Mouse (Mus musculus) ES-E14 (cell line): Measurements from ENCODE around the gene Naa38. TPM values are rescaled to one million over a fixed set of nuclear protein-coding genes. Genes with fewer than 3 reads are reported as not detected.

Experiments
- DNase-seq: peaks from one replicate; pipeline ENCODE4 v3.0.0-alpha.2; 2013; ENCODE audit warnings: low read depth, low spot score
- H3K27ac ChIP-seq: 2 replicates; pipeline ENCODE4 v1.5.1; 2012; ENCODE audit warnings: low read depth, mild to moderate bottlenecking, low read length, moderate library complexity, mixed read lengths; ENCODE audit not compliant: poor library complexity, insufficient read depth, severe bottlenecking
- H3K36me3 ChIP-seq: 2 replicates; pipeline ENCODE4 v1.6.1; 2012; ENCODE audit warnings: mild to moderate bottlenecking, low read length, moderate library complexity, mixed read lengths; ENCODE audit not compliant: control insufficient read depth, poor library complexity, insufficient read depth, severe bottlenecking
- H3K4me1 ChIP-seq, 2 experiments: fragments of 150-350 bp in 1 of 2; sonication (generic) in 1 of 2; 2 replicates each; pipeline ENCODE4 v1.6.1; 2012; ENCODE audit warnings: low read length in 2 of 2, mild to moderate bottlenecking in 1 of 2, mixed read lengths in 1 of 2; ENCODE audit not compliant: control insufficient read depth in 2 of 2, insufficient read depth in 2 of 2, poor library complexity in 1 of 2
- H3K4me3 ChIP-seq, 2 experiments: fragments of 150-350 bp in 1 of 2; sonication (generic) in 1 of 2; 2 replicates each; pipeline ENCODE4 v1.5.1; 2012; ENCODE audit warnings: low read length in 2 of 2, low read depth in 1 of 2, mild to moderate bottlenecking in 1 of 2, mixed read lengths in 1 of 2; ENCODE audit not compliant: insufficient read depth in 1 of 2, poor library complexity in 1 of 2, severe bottlenecking in 1 of 2
- H3K9ac ChIP-seq: 2 replicates; pipeline ENCODE4 v1.6.1; 2012; ENCODE audit warnings: low read depth, mild to moderate bottlenecking, low read length, mixed read lengths; ENCODE audit not compliant: poor library complexity, insufficient read depth, severe bottlenecking
- H3K9me3 ChIP-seq: fragments of 150-350 bp; sonication (generic); 2 replicates; pipeline ENCODE4 v1.6.1; 2012; ENCODE audit warnings: low read depth, mild to moderate bottlenecking, low read length; ENCODE audit not compliant: control insufficient read depth, insufficient read depth
- CHD2 ChIP-seq: IDR thresholded peaks from 2 replicates; pipeline ENCODE4 v1.6.1; 2014; ENCODE audit warnings: mild to moderate bottlenecking, low read depth, low read length, inconsistent platforms
- HCFC1 ChIP-seq: IDR thresholded peaks from 2 replicates; pipeline ENCODE4 v1.6.1; 2012; ENCODE audit warnings: low read length, inconsistent platforms, borderline replicate concordance; ENCODE audit not compliant: insufficient read depth
- MAFK ChIP-seq: IDR thresholded peaks from 2 replicates; pipeline ENCODE4 v1.6.1; 2014; ENCODE audit warnings: mild to moderate bottlenecking, low read depth, low read length, inconsistent platforms; ENCODE audit not compliant: insufficient read depth
- ZC3H11A ChIP-seq: IDR thresholded peaks from 2 replicates; pipeline ENCODE4 v1.6.1; 2012; ENCODE audit warnings: low read depth, mild to moderate bottlenecking, inconsistent platforms, low read length, borderline replicate concordance
- ZNF384 ChIP-seq: IDR thresholded peaks from 2 replicates; pipeline ENCODE4 v1.6.1; 2012; ENCODE audit warnings: low read depth, low read length, inconsistent platforms
- in situ Hi-C, 2 experiments: fragments of 600-800 bp; cut with MboI; formaldehyde crosslinking; loops; one replicate each; pipeline ENCODE4 v1.15.1; 2025; ENCODE audit warnings: low sequenced_read_pairs in 2 of 2, inconsistent platforms in 1 of 2; ENCODE audit not compliant: unreplicated experiment in 2 of 2
- total RNA-seq: library from RNA; depleted of rRNA; stranded (reverse); fragments of 300-350 nt; gene quantifications from 2 replicates; pipeline ENCODE4 v1.2.3, GENCODE M21; 2012; rRNA removed

Gene Naa38
- total RNA-seq, 1 experiment = 202 TPM

DNA sequence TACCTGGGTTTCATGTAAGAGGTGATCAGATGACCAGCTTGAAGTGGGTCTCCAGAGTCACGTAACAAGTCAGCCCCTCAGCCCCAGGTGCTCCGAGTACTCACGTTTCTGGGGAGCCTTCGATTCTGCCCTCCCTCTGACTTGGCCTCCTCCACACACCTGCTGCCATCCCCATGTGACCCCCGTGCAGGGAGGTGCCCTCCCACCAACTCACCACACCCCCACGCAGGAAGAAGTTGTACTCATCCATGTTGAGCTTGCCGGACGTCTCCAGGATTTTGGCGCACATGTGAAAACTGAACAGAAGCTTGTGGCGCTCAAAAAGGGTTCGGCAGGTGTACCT is 37.3 kb downstream of the Naa38 start:
- no peaks in the 10 kb centered on the region for H3K36me3 ChIP-seq
- no peak overlapping the region for H3K9ac ChIP-seq
- H3K27ac ChIP-seq = no peak overlapping the region
- no peak for TF ChIP-seq ZC3H11A
- TF ChIP-seq ZNF384 = no peak
- no peak for TF ChIP-seq HCFC1
- no peak for TF ChIP-seq MAFK
- no peak for DNase-seq
- H3K4me1 ChIP-seq = peaks cover 0 to 11% of the 10 kb centered on the region in 2 experiments; a peak in 2 of 4 replicates
- no peak overlapping the region for H3K4me3 ChIP-seq
- H3K9me3 ChIP-seq = no peaks in the 10 kb centered on the region
- in situ Hi-C loops = no loop called here

DNA sequence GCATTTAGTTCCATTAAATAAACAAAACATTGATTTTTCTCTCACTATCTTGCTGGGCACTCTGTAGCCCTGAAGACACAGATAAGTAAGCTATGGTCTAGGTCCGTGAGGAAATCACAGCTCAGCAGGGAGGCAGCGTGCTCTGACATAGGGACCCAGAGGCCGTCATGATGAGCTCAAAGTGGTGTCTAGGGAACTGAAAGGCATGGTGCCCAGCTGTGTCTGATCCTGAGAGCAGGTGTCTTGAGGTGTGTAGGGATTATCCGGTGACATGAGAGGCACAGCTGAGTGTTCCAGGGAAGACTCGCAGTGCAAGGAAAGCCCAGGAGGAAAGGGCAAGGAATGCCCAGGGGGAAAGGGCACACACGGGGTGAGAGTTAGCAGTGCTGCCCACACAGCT is 37.9 kb downstream of the Naa38 start:
- Histone ChIP-seq H3K36me3 (no peaks in the 10 kb centered on the region), H3K4me1 (peaks cover 0 to 12% of the 10 kb centered on the region in 2 experiments; a peak in 2 of 4 replicates), H3K4me3 (no peak overlapping the region), H3K27ac (no peak overlapping the region), H3K9me3 (no peaks in the 10 kb centered on the region), H3K9ac (no peak overlapping the region)
- in situ Hi-C loops = no loop called here
- no peak for DNase-seq
- TF ChIP-seq HCFC1 (no peak), ZC3H11A (no peak), MAFK (no peak), ZNF384 (no peak), CHD2 (no peak)

DNA sequence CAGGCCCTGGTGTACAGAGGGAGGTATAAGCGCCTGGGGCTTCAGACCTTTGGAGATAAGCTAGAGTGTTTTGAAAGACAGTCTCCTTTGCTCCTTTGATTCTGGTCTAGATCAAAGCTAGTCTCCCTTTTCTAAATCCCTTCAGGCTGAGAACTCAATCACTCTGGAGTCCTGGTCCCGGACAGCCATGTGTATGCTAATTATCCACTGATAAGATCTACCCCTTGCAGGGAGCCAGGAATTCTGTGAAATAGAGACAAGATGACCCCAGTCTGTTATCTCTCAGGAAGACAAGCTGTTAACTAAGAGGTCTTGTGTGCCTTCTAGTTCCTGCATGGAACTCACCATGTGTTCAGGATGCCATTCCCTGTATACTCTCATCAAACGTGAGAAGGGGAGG is 42.0 kb downstream of the Naa38 start:
- in situ Hi-C loops = no loop called here
- H3K9me3 ChIP-seq = no peaks in the 10 kb centered on the region
- no peak for TF ChIP-seq ZC3H11A
- no peak for TF ChIP-seq MAFK
- TF ChIP-seq CHD2 = no peak
- TF ChIP-seq ZNF384 = no peak
- no peak for TF ChIP-seq HCFC1
- H3K36me3 ChIP-seq = no peaks in the 10 kb centered on the region
- no peak overlapping the region for H3K9ac ChIP-seq
- H3K4me3 ChIP-seq = no peak overlapping the region
- DNase-seq = peak; percentile 52
- no peak overlapping the region for H3K27ac ChIP-seq
- H3K4me1 ChIP-seq = peaks cover 0 to 4% of the 10 kb centered on the region in 2 experiments; a peak in 2 of 4 replicates

DNA sequence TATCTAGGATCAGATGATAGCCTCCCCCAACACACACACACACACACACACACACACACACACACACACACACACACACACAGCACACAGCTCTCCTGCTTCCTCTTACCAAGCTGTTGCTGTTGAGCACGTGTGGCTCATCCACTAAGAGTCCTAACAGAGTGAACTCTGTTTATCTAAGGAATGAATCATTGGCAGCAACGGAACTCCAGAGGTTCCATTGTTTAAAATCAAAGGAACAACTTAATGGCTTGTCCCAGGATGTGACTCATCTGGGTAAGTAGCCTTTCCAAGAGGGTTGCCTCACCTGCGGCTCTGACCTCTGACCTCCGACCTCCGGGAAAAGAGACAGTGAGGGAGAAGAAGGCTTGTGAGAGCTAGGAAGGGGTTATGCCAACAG is 48.0 kb downstream of the Naa38 start:
- TF ChIP-seq CHD2 = peak; percentile 66
- no peak for TF ChIP-seq MAFK
- no peak for TF ChIP-seq HCFC1
- in situ Hi-C loops = no loop called here
- Histone ChIP-seq H3K4me1 (peaks cover 0 to 5% of the 10 kb centered on the region in 2 experiments; a peak in 1 of 4 replicates), H3K36me3 (no peaks in the 10 kb centered on the region), H3K4me3 (no peak overlapping the region), H3K27ac (no peak overlapping the region), H3K9me3 (no peaks in the 10 kb centered on the region), H3K9ac (no peak overlapping the region)
- no peak for DNase-seq

Other genes with a start within 250 kb of the Naa38 start
- gene Alox12b, start 238.5 kb upstream of the Naa38 start, total RNA-seq = 0.21 and 0.22 TPM in 2 replicates
- 0.85 and 1.6 TPM in 2 replicates for gene Alox8, start 197.6 kb upstream of the Naa38 start, total RNA-seq
- 0.05 and 0.09 TPM in 2 replicates for gene Gucy2e, start 158.5 kb upstream of the Naa38 start, total RNA-seq
- 23.0 and 27.4 TPM in 2 replicates for gene Cntrob, start 71.7 kb upstream of the Naa38 start, total RNA-seq
- 44.1 and 62.2 TPM in 2 replicates for gene Trappc1, start 71.5 kb upstream of the Naa38 start, total RNA-seq
- gene Kcnab3, start 69.2 kb upstream of the Naa38 start, total RNA-seq = 1.6 and 2.2 TPM in 2 replicates
- gene Rnf227, start 55.0 kb upstream of the Naa38 start, total RNA-seq = 1.3 and 1.8 TPM in 2 replicates
- gene Chd3, start 26.1 kb upstream of the Naa38 start, total RNA-seq = 21.6 and 27.0 TPM in 2 replicates
- gene Cyb5d1, start 144 bp downstream of the Naa38 start, total RNA-seq = 18.8 and 29.0 TPM in 2 replicates
- gene Tmem88, start 2.7 kb downstream of the Naa38 start, total RNA-seq = 23.9 and 43.3 TPM in 2 replicates
- 7.9 and 9.4 TPM in 2 replicates for gene Kdm6b, start 18.2 kb downstream of the Naa38 start, total RNA-seq
- gene Dnah2, start 153.6 kb downstream of the Naa38 start, total RNA-seq = 0.98 and 2.5 TPM in 2 replicates
- gene Efnb3, start 164.7 kb downstream of the Naa38 start, total RNA-seq = 3.1 and 3.2 TPM in 2 replicates
- gene Wrap53, start 184.8 kb downstream of the Naa38 start, total RNA-seq = 30.7 and 33.0 TPM in 2 replicates
- 98.0 and 105 TPM in 2 replicates for gene Trp53, start 184.9 kb downstream of the Naa38 start, total RNA-seq
- gene Atp1b2, start 210.5 kb downstream of the Naa38 start, total RNA-seq = 12.1 and 13.1 TPM in 2 replicates
- gene Shbg, start 222.4 kb downstream of the Naa38 start, total RNA-seq = not detected in 2 replicates
- 3.2 and 3.6 TPM in 2 replicates for gene Sat2, start 226.5 kb downstream of the Naa38 start, total RNA-seq
- 153 and 161 TPM in 2 replicates for gene Fxr2, start 237.5 kb downstream of the Naa38 start, total RNA-seq